Mouse (Mus musculus) spleen, postnatal 10 days (tissue): ENCODE measurements around the gene Bcl2l12.
A peak's percentile ranks its signal among the peaks of the same experiment; 100 is the strongest.

Experiments
- DNase-seq, 2 experiments: peaks; one replicate each; pipeline ENCODE4 v3.0.0; 2021 to 2022; ENCODE audit warnings: low spot score in 2 of 2

Gene Bcl2l12

DNA sequence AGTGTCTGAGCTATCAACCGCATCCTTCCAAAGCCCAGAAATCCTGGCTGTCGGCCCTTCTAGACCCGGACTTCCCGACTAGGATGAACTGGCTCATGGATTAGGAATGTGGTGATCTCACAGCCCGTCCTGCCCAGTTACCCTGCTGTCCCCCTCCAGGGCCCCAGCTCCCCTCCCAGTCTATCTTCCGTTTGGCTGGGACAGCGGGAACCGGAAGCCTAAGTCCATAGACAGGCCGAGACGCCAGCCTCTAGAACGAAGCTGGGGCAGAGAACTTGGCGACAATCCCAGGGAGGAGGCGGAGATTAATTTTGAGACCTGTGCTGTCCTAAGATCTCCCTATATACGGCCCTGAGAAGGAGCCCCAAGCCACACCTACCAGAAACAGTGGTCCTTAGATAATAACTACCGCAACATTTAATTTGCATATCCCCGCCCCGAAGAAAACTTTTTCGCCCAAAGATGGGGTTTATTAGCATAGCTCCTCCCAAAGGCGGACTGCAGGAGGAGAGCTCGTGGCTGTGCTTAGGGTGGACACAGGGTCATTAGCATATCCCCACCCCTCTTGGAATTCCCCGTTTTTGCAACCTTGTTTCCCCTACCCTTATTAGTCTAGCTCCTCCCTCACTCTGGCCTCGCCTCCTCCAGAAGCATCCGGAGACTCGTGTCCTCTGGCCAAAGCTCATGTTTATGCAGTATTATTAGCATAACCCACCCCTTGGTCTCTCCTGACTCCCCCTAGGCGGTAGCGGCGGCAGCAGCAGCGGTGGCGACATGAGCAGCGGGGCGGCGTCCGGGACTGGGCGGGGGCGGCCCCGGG is 18.9 kb upstream of the Bcl2l12 start, which contains the start of gene Rras:
Gene Rras (plus strand): TSS at position 720 of the 820 bp plus-strand sequence.
- DNase-seq, result peak; percentile 71 to 88

DNA sequence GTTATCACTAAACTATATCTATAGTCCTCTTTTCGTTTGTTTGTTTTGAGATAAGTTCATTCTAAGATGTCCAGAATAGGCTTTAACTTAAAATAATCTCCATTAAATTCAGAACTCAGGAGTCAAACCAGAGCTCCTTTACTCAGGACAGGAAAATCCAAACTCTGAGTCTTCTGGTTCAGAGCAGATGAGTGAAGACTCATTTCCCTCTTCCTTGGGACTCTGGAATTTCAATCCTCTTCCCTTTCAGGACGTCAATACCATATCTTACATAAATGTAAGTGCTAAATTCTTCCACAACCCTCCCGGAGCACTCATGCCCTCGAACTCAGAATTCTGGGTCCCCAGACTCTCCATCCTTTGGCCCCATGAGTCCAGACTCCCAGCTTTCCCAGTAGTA is 18.2 kb upstream of the Bcl2l12 start:
- no peak for DNase-seq

GRCm38 (mm10) chr7:45015957-45016612 is 17.6 kb upstream of the Bcl2l12 start, which contains the start of gene Scaf1:
Gene Scaf1, minus strand, starts transcription at chr7:45016363.
- peak; percentile 97 to 99 for DNase-seq

GRCm38 (mm10) chr7:45015344-45015956 is 16.9 kb upstream of the Bcl2l12 start:
- DNase-seq, result peak in 1 of 2 experiments; percentile 56

- DNase-seq, result no peak
These were observed 15.6 kb upstream of the Bcl2l12 start for GRCm38 (mm10) chr7:45014096-45014451.

DNA sequence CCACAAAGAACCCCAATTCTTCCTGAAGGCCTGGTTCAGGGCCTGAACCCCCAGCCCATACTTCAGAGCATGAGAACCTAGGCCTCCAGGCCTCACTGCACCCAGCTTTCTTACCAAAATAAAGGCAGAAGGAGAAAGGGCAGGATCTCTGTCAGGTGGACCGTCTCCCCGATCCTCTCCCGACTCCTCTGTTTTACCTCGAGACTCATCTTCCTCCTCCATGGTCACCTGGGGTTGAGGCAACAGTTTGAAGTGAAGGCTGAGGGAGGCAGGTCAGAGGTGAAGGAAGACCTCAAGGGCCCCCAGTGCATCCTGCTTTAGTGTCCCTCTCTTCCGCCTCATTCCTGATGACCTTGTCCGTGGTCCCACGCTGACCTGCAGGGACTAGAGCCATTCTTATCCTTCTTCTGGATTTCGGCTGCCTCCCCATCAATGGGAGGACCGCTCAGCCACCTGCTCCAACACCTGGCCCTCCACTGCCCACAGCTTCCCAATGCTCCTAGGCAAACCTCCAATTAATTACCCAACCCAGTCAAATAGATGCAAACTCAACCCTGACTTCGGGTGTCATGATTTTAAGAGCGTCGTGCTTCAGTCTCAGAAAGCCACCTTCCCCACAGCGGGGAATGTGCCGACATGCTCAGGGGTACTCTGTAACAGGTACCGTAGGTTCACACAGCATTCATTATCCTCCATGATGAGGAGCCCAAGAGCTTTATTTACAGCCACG is 15.0 kb upstream of the Bcl2l12 start:
- no peak for DNase-seq

- no peak for DNase-seq
These were observed 14.3 kb upstream of the Bcl2l12 start for GRCm38 (mm10) chr7:45012824-45013223.

- no peak for DNase-seq
These were observed 13.5 kb upstream of the Bcl2l12 start for GRCm38 (mm10) chr7:45012011-45012410.

DNA sequence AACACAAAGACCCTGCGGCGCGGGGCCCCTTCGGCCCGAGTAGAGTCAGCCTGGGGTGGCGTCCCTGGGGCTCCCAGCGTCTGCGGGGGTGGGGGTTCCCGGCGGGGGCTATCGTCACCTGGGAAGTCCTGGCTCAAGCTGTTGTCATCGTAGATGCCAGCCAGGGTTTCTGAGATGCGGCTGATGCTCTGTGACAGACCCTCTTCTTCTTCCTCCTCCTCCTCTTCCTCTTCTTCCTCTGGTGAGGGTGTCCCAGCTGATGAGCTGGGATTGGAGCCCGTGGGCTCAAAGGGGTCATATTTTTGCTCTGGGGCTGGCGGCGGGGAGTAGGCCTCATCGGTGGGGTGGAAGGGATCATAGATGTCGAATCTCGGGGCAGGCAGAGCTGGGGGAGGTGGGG is 9.9 kb upstream of the Bcl2l12 start:
- DNase-seq, result no peak

DNA sequence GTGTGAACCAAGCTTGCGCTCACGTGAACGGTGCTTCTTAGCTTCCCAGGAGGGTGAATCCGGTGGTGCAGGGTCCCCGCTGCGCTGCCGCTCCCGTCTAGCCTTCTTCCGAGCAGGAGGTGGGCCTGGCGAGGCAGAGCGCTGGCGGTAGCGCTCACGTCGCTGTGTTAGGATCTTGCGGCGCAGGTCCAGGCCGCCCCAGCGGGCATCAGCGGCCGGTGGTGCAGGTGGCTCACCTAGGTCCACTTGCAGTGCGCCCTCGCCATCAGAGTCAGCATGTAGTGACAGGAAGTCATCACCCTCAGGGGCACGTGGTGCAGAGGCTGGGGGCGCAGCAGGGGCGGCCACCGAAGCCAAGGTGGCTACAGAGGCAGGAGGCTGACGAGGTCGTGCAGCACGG is 9.3 kb upstream of the Bcl2l12 start:
- no peak for DNase-seq

DNA sequence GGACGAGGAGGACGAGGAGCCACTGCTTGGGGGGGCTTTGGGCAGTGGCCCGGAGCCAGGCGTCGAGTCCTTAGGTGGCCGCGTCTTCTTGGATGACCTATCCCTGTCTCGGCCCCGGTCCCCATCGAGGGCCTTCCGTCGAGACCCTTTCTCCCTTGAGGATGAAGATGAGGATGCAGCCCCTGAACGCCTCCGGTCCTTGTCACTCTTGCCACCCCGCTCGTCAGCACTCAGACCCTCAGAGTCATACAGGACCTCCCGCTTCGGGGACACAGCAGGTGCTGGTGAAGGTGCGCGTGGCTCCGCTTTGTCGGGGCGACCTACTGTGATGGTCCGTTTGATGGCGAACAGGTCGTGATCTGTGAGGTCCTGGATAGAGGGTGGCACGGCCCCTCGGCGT is 8.6 kb upstream of the Bcl2l12 start:
- no peak for DNase-seq

DNA sequence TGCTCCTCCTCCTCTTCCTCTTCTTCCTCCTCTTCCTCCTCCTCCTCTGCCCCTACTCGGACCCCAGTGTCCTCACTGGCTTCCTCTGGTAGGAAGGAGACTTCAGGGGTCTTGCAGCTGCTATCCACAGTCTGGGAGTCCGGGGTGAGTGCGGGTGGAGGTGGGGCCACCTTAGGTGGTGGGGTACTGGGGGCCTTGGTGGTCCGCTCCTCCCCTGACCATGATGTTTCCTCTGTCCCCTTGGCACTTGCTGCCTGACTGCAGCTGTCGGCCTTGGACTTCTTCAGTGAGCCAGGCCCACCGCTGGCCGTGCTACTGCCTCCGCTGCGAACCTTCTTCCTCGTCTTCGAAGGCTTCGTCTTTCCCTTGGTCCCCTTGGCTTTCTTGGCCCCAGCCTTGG is 8.0 kb upstream of the Bcl2l12 start:
- DNase-seq, result no peak

GRCm38 (mm10) chr7:45005321-45005992 is 6.9 kb upstream of the Bcl2l12 start:
- no peak for DNase-seq

- DNase-seq, result no peak
These were observed 6.0 kb upstream of the Bcl2l12 start for GRCm38 (mm10) chr7:45004546-45004945.

DNA sequence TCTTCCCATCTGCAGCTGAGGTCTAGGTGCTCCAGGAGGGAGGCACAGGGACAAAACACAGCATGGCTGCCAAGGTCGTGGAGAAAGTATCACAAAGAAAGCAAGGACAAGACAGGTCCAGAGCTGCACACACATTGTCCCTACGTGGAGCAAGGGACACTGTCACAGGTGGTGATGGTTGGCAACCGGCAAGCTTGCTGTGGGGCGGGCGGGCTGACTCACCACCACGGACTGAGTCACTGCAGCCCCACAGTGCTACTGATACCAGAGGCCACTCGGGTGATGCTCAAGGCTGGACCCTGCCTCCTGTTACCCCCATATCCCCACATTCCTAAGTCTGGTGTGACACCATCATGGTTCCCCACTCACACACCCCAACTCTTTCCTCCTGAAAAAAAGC is 3.9 kb upstream of the Bcl2l12 start:
- DNase-seq, result no peak

DNA sequence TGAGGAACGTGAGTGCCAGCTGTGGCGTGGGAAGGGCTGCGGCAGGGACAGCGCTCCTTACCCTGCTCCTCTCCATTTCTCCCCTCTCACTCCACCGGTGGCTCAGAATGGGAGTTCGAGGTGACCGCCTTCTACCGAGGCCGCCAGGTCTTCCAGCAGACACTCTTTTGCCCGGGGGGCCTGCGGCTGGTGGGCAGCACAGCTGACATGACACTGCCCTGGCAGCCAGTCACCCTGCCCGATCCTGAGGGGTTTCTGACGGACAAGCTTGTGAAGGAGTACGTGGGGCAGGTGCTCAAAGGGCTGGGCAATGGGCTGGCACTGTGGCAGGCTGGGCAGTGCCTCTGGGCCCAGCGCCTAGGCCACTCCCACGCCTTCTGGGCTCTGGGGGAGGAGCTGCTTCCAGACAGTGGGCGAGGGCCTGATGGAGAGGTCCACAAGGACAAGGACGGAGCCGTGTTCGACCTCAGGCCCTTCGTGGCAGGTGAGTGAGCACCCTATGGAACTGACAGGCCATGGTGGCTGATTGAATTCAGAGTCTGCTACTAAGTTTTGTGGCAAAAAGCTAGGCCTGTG is 2.1 kb upstream of the Bcl2l12 start:
- no peak for DNase-seq

DNA sequence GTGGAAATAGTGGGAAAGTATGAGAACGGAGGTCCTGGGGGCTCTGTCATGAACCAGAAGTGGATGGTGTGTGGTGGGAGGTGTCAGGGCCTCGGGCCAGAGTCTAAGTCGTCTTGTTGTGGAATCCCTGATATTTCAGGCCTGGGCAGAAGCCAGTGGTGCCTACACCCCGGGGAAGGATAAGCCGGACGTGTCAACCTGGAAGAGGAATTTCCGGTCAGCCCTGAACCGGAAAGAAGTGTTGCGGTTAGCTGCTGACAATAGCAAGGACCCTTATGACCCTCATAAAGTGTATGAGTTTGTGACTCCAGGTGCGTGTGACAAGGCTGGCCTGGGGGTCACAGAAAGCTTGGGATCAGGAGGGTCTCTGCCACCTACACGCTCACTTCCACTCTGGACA is 1.2 kb upstream of the Bcl2l12 start:
- DNase-seq, result no peak

DNA sequence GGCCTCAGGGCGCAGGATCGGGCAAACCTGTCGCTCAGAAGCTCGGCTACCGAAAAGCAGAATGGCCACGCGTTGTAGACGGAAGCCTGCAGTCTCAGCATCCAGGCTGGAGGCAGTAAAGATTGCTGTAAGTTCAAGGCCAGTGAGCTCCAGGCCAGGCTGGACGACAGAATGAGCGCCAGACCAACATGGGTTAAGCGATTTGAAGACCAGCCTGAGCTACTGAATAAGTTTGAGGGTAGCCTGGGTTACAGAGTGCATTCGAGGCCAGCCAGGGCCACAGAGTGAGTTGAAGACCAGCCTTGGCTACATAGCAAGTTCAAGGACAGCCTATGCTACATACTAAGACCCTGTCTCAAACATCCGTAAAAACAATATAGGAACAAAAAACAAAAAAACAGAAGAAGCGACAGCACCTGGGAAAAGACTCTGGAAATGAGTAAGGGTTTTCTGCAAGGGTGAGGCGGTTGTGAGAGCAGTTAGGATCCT is 528 bp downstream of the Bcl2l12 start:
- no peak for DNase-seq

- DNase-seq, result peak; percentile 97 to 99
These were observed 1.1 kb downstream of the Bcl2l12 start, which contains the start of gene Irf3 for GRCm38 (mm10) chr7:44997231-44997939. Gene Irf3, plus strand, starts transcription at chr7:44997648.

- no peak for DNase-seq
These were observed 1.8 kb downstream of the Bcl2l12 start for GRCm38 (mm10) chr7:44996672-44997071.
